Mouse (Mus musculus): Measurements from ENCODE around the gene Tmcc2. TPM values are rescaled to one million over a fixed set of nuclear protein-coding genes. Genes with fewer than 3 reads are reported as not detected.

The Tmcc2 gene
- total and polyA plus RNA-seq, 3 experiments, result 0.14 to 0.34 TPM; not detected in 1

DNA sequence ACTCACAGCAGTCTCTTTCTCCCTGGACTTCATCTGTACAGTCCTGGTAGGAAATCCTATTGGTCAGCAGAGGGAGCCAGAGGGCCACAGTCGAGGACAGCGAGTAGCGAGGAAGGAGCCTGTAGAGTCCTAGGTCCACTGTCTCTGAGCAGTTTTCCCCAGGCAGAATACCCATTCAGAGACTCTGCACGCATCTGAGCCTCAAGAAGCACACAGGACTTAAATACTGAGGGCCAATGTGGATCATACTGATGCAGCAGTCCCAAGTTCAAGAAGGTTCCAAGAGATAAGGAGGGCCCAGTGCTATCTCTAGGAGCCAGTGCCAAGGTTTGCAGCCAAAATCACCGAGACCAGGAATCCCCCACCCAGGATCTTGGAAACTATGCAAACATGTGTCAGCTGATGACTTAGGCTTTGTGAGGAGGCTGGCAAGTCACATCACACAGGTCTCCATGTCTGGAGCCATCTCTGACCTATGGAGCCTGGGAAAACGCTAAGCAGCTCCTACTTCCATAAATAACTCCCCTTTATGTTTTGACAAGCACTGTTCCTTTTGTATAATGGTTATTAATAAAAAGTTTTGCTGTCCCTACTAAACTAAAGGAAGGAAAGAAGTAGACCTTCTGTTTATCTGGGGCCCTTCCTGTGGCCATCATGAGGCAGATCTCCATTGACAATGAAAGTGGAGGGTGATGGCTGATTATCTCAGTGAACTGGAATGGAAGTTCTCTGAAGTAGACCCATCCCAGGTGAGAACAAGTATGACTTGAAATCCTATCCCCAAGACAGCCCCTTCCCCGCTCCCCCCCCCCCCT is 23.2 kb downstream of the Tmcc2 start (continued):
- TF ChIP-seq MYC (IDR thresholded peaks at IDR 0.05; ENCODE audit: low read depth, low read length), result peak; percentile 61; the same call in 1 of the 2 replicates
- peak; percentile 65 to 96; a peak in 3 of 4 replicates for TF ChIP-seq CTCF (conservative IDR thresholded peaks at IDR 0.05 in 1 of 2, IDR thresholded peaks at IDR 0.05 in 1 of 2; ENCODE audit: low read depth in 2 of 2, low read length in 2 of 2)
- TF ChIP-seq POLR2AphosphoS2 (IDR thresholded peaks at IDR 0.05; ENCODE audit: low read depth, low read length), result no peak
- TF ChIP-seq MAFK (IDR thresholded peaks at IDR 0.05; ENCODE audit: insufficient replicate concordance, low read length), result no peak
- TF ChIP-seq JUN (IDR thresholded peaks at IDR 0.05; ENCODE audit: insufficient read depth, low read depth, low read length), result no peak
- peak; percentile 93 for TF ChIP-seq SMC3 (IDR thresholded peaks at IDR 0.05; ENCODE audit: low read depth, low read length)
- no peak for TF ChIP-seq NRF1 (IDR thresholded peaks at IDR 0.05; ENCODE audit: low read depth, low read length)

DNA sequence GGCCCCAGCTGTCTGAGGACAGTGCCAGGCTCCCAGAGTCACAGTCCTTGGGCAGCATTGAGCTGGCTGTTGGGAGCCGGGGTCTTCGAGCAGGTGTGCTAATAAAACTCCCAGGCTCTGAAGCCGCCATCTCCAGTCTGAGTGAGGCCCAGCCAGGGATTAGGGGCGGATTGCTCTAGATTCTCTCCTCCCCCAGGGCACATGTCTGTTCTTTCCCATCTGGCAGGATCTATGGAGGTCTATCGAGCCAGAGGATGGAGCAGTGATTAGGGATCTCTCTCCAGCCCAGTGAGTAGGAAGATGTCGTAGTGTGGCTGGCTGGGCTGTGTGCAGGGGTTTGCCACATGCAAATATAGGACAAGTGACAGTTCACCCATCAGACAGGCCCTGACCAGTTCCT is 24.1 kb downstream of the Tmcc2 start:
- H3K9ac ChIP-seq (ENCODE audit: insufficient read depth, low read depth), result no peak overlapping the region
- no peak overlapping the region for H3K27ac ChIP-seq (ENCODE audit: insufficient read depth, low read depth)
- H3K4me1 ChIP-seq (ENCODE audit: control insufficient read depth in 1 of 2, insufficient read depth in 2 of 2), result peaks cover 9 to 33% of the 10 kb centered on the region in 2 experiments
- in situ Hi-C loops (cut with MboI; ENCODE audit: low pct_ligation_motif_present, low pct_unique_long_range_greater_than_20kb, low sequenced_read_pairs), result loop anchor here (10.0 kb wide), 1 partner anchor 228 kb away; no protein-coding TSS in a partner anchor
- H3K9me3 ChIP-seq (replicated peaks; ENCODE audit: low read length), result no peaks in the 10 kb centered on the region
- dilution Hi-C loops (cut with MboI; ENCODE audit: extremely low pct_ligation_motif_present, extremely low pct_unique_long_range_greater_than_20kb, low sequenced_read_pairs), result no loop called here
- H3K79me2 ChIP-seq (replicated peaks; ENCODE audit: control insufficient read depth, extremely low read depth, insufficient read depth, poor library complexity, severe bottlenecking), result no peaks in the 10 kb centered on the region
- TF ChIP-seq USF2 (conservative IDR thresholded peaks at IDR 0.05; ENCODE audit: low read depth, low read length), result no peak
- no peak for TF ChIP-seq USF1 (IDR thresholded peaks at IDR 0.05; ENCODE audit: low read depth, low read length)
- no peak for TF ChIP-seq MAFK (IDR thresholded peaks at IDR 0.05; ENCODE audit: insufficient replicate concordance, low read length)
- TF ChIP-seq JUN (IDR thresholded peaks at IDR 0.05; ENCODE audit: insufficient read depth, low read depth, low read length), result no peak
- TF ChIP-seq PAX5 (IDR thresholded peaks at IDR 0.05; ENCODE audit: low read length), result no peak
- no peak for TF ChIP-seq RAD21 (IDR thresholded peaks at IDR 0.05; ENCODE audit: low read depth, low read length)
- peak; percentile 21; the same call in 1 of the 2 replicates for TF ChIP-seq IRF4 (IDR thresholded peaks at IDR 0.05; ENCODE audit: low read depth, low read length)
- TF ChIP-seq ZNF384 (IDR thresholded peaks at IDR 0.05; ENCODE audit: low read depth, low read length), result no peak
- TF ChIP-seq NRF1 (IDR thresholded peaks at IDR 0.05; ENCODE audit: low read depth, low read length), result no peak
- H3K4me3 ChIP-seq (replicated peaks in 1 of 3; ENCODE audit: low read depth in 2 of 3, low read length in 2 of 3, poor library complexity in 1 of 3), result no peak overlapping the region
- H3K36me3 ChIP-seq (replicated peaks in 1 of 2; ENCODE audit: control insufficient read depth in 1 of 2, insufficient read depth in 1 of 2, low read length in 1 of 2), result no peaks in the 10 kb centered on the region
- no peak for DNase-seq (ENCODE audit: extremely low read depth)
- peaks cover 2% of the 10 kb centered on the region for H3K27me3 ChIP-seq (replicated peaks)
- H3K4me2 ChIP-seq (ENCODE audit: insufficient read depth, low read depth, poor library complexity, severe bottlenecking), result 0 out of 2 replicates have a peak overlapping the region, but pooled peaks have one; percentile 1

DNA sequence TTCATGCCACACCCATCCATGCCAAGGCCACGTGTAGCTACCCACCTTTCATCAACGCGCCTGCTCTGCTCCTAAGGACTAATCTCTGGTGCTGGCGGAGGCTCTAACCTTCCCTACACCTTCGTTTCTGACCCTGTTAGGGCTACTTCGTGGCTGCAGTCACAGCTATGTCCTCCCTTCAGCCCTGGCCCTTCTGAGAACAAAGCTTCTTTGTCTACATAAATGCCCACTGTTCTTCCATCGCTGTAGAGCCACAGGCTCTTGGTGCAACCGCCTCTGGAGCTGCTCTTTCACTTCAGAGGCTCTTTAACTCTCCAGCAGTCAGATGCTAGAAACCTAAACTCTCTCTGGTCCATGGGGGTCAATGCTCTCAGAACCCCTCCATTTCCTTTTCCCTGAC is 24.8 kb downstream of the Tmcc2 start:
- in situ Hi-C loops (cut with MboI; ENCODE audit: low pct_ligation_motif_present, low pct_unique_long_range_greater_than_20kb, low sequenced_read_pairs) (loop anchor here (10.0 kb wide), 1 partner anchor 229 kb away; no protein-coding TSS in a partner anchor), dilution Hi-C loops (cut with MboI; ENCODE audit: extremely low pct_ligation_motif_present, extremely low pct_unique_long_range_greater_than_20kb, low sequenced_read_pairs) (no loop called here)
- DNase-seq (ENCODE audit: extremely low read depth), result no peak
- H3K4me3 ChIP-seq (replicated peaks in 1 of 3; ENCODE audit: low read depth in 2 of 3, low read length in 2 of 3, poor library complexity in 1 of 3), result no peak overlapping the region
- no peak overlapping the region for H3K9ac ChIP-seq (ENCODE audit: insufficient read depth, low read depth)
- H3K79me2 ChIP-seq (replicated peaks; ENCODE audit: control insufficient read depth, extremely low read depth, insufficient read depth, poor library complexity, severe bottlenecking), result no peaks in the 10 kb centered on the region
- H3K4me1 ChIP-seq (ENCODE audit: control insufficient read depth in 1 of 2, insufficient read depth in 2 of 2), result peaks cover 7 to 28% of the 10 kb centered on the region in 2 experiments
- no peak overlapping the region for H3K4me2 ChIP-seq (ENCODE audit: insufficient read depth, low read depth, poor library complexity, severe bottlenecking)
- TF ChIP-seq RCOR1 (conservative IDR thresholded peaks at IDR 0.05; ENCODE audit: low read depth, low read length) (no peak), EP300 (IDR thresholded peaks at IDR 0.05; ENCODE audit: low read length) (no peak), IRF4 (IDR thresholded peaks at IDR 0.05; ENCODE audit: low read depth, low read length) (no peak), MXI1 (IDR thresholded peaks at IDR 0.05; ENCODE audit: low read depth, low read length) (no peak), ZMIZ1 (IDR thresholded peaks at IDR 0.05; ENCODE audit: low read depth, low read length) (no peak), JUND (conservative IDR thresholded peaks at IDR 0.05; ENCODE audit: low read depth, low read length) (no peak)
- H3K36me3 ChIP-seq (replicated peaks in 1 of 2; ENCODE audit: control insufficient read depth in 1 of 2, insufficient read depth in 1 of 2, low read length in 1 of 2), result no peaks in the 10 kb centered on the region
- H3K27me3 ChIP-seq (replicated peaks), result peaks cover 2% of the 10 kb centered on the region
- no peak overlapping the region for H3K27ac ChIP-seq (ENCODE audit: insufficient read depth, low read depth)
- H3K9me3 ChIP-seq (replicated peaks; ENCODE audit: low read length), result no peaks in the 10 kb centered on the region

Data from CH12.LX (cell line).